Mouse (Mus musculus) NIH3T3 (cell line): ENCODE measurements around the gene Krtap4-2.

Source experiments
- DNase-seq: peaks from one replicate; pipeline ENCODE4 v3.0.0-alpha.2; 2012; ENCODE audit warnings: low read depth

Krtap4-2 gene

GRCm38 (mm10) chr11:99585096-99585495 lies 49.8 kb downstream of the Krtap4-2 start:
- DNase-seq, result no peak
